Mouse (Mus musculus): ENCODE measurements around the gene Hlcs.

GRCm38 (mm10) chr16:94093151-94093863 is 220.1 kb downstream of the Hlcs start:
- TF ChIP-seq CTCF (IDR thresholded peaks at IDR 0.05; ENCODE audit: low read depth) (no peak), EP300 (IDR thresholded peaks at IDR 0.05; ENCODE audit: low read depth) (no peak)
